Mouse (Mus musculus) liver, adult 2 months (tissue): ENCODE results near the gene Hcar2. TPM values are rescaled to one million over a fixed set of nuclear protein-coding genes. Genes with fewer than 3 reads are reported as not detected.

Experiments used
- DNase-seq: peaks from one replicate; pipeline ENCODE4 v3.0.0-alpha.2; 2011; ENCODE audit warnings: low read depth, low spot score; ENCODE audit errors: extremely low read depth
- H3K27ac ChIP-seq: fragments of 200-500 bp; replicated peaks from 2 replicates; pipeline ENCODE4 v1.5.1; 2012; ENCODE audit warnings: low read depth, mild to moderate bottlenecking, control low read depth, inconsistent platforms, low read length; ENCODE audit not compliant: insufficient read depth
- H3K27me3 ChIP-seq: fragments of 200-500 bp; 2 replicates; pipeline ENCODE4 v1.6.1; 2012; ENCODE audit warnings: mild to moderate bottlenecking, moderate library complexity, low read length, inconsistent platforms; ENCODE audit not compliant: control insufficient read depth, insufficient read depth
- H3K36me3 ChIP-seq: fragments of 200-500 bp; 2 replicates; pipeline ENCODE4 v1.6.1; 2012; ENCODE audit warnings: low read length, inconsistent platforms; ENCODE audit not compliant: control insufficient read depth, insufficient read depth
- H3K4me1 ChIP-seq: fragments of 200-500 bp; 2 replicates; pipeline ENCODE4 v1.6.1; 2011; ENCODE audit warnings: low read length; ENCODE audit not compliant: control insufficient read depth, insufficient read depth
- H3K4me3 ChIP-seq: fragments of 200-500 bp; 2 replicates; pipeline ENCODE4 v1.5.1; 2011; ENCODE audit warnings: low read depth, mild to moderate bottlenecking, control low read depth, low read length, moderate library complexity; ENCODE audit not compliant: insufficient read depth
- H3K79me2 ChIP-seq: fragments of 200-500 bp; 2 replicates; pipeline ENCODE4 v1.6.1; 2012; ENCODE audit warnings: inconsistent platforms, mild to moderate bottlenecking, low read length, moderate library complexity; ENCODE audit not compliant: control insufficient read depth, insufficient read depth
- H3K9ac ChIP-seq: fragments of 200-500 bp; 2 replicates; pipeline ENCODE4 v1.6.1; 2012; ENCODE audit warnings: low read depth, mild to moderate bottlenecking, control low read depth, inconsistent platforms, low read length
- CTCF ChIP-seq: fragments of 200-500 bp; IDR thresholded peaks from 2 replicates; pipeline ENCODE4 v1.5.1; 2011; ENCODE audit warnings: low read depth, low read length, control low read depth
- POLR2A ChIP-seq: fragments of 200-500 bp; IDR thresholded peaks from 2 replicates; pipeline ENCODE4 v1.6.1; 2011; ENCODE audit warnings: low read length, control low read depth; ENCODE audit not compliant: insufficient read depth; ENCODE audit errors: extremely low read depth
- WGBS: fragments of 180-500 bp; shearing (Covaris S2); methylation state at CpG from one replicate; pipeline ENCODE4 v1.1.7; 2018; 5-methylcytosine and 5-hydroxymethylcytosine counted together
- polyA plus RNA-seq: library from polyadenylated mRNA; depleted of rRNA; stranded (reverse); fragments of >200 nt; gene quantifications from 2 replicates; pipeline ENCODE4 v1.2.3, GENCODE M21; 2012
- total RNA-seq: library from RNA; depleted of rRNA; stranded (reverse); fragments of >200 nt; gene quantifications from 2 replicates; pipeline ENCODE4 v1.2.3, GENCODE M21; 2014

Hcar2 gene
- total and polyA plus RNA-seq, 2 experiments: 0.18 to 0.32 TPM

DNA sequence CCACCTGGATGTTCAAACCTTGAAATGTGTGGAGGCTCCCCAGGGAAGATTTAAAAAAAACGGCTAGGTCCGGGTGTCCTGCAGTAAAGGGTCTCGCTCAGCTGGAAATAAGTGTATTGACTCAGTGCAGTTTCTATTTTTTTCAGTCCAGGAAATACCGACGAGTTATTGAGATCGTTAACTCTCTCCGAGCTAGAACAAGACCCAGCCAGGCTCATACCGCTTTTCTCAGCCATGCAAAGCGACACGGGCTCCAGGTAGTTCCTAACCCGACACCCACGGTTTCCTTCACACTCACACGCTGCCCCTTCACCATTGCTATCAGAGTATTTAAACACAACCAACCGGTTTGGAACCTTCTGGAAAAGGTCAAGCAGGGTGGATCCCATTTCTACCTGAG, 12.8 kb upstream of the Hcar2 start:
- no peak overlapping the region for H3K27ac ChIP-seq
- TF ChIP-seq CTCF: no peak
- TF ChIP-seq POLR2A: no peak
- WGBS: 44% methylated on average over 14 of the region's 14 CpGs
- H3K4me3 ChIP-seq: no peak overlapping the region
- H3K9ac ChIP-seq: no peak overlapping the region
- no peaks in the 10 kb centered on the region for H3K79me2 ChIP-seq
- no peak for DNase-seq
- H3K27me3 ChIP-seq: no peaks in the 10 kb centered on the region
- no peaks in the 10 kb centered on the region for H3K4me1 ChIP-seq
- no peaks in the 10 kb centered on the region for H3K36me3 ChIP-seq

DNA sequence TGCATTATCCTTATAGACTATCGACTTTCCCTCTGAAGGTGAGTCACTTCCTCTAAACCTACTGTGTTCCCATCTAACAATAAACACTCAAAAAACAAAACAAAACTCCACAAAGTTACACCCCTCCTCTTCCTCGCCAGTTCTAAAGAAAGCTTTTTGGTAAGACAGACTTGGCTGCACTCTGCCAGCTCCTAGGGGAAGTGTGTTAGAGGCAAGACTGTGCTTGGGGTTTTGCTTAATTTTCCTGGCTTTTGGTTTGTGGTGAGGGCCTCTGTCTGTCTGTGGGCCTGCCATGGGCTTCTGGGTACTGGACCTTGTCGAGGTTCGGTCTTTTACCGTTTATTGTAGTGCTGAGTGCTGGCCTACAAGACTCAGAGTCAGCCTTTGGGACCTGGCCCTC, 8.9 kb upstream of the Hcar2 start:
- Histone ChIP-seq H3K27ac (no peak overlapping the region), H3K27me3 (no peaks in the 10 kb centered on the region), H3K4me1 (no peaks in the 10 kb centered on the region), H3K79me2 (no peaks in the 10 kb centered on the region), H3K4me3 (no peak overlapping the region), H3K9ac (no peak overlapping the region), H3K36me3 (no peaks in the 10 kb centered on the region)
- 79% methylated on average over 5 of the region's 5 CpGs for WGBS
- DNase-seq: no peak
- TF ChIP-seq POLR2A (no peak), CTCF (no peak)

DNA sequence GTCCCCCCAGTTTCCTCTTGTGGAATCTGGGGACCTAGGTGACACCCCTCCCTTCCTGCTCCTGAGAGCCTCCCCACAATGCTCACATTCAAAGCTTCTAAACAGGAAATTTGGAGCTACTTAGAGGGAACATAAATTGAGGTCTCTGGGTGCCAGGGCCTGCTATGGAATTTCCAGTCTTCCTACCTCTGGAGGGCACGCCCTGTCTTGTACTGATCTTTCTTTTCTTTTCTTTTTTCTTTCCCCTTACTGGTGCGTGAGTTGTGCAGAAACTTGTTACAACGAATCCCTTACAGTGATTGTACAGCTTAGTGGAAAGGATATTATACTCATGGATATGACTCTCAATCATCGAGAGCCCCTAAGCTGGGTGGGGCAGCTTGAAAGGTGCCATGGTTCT, 4.3 kb upstream of the Hcar2 start:
- 95% methylated on average over 4 of the region's 4 CpGs for WGBS
- Histone ChIP-seq H3K27me3 (no peaks in the 10 kb centered on the region), H3K36me3 (no peaks in the 10 kb centered on the region), H3K4me1 (peaks cover 6% of the 10 kb centered on the region), H3K9ac (no peak overlapping the region), H3K4me3 (no peak overlapping the region), H3K27ac (no peak overlapping the region), H3K79me2 (no peaks in the 10 kb centered on the region)
- no peak for TF ChIP-seq POLR2A
- TF ChIP-seq CTCF: no peak
- DNase-seq: no peak

DNA sequence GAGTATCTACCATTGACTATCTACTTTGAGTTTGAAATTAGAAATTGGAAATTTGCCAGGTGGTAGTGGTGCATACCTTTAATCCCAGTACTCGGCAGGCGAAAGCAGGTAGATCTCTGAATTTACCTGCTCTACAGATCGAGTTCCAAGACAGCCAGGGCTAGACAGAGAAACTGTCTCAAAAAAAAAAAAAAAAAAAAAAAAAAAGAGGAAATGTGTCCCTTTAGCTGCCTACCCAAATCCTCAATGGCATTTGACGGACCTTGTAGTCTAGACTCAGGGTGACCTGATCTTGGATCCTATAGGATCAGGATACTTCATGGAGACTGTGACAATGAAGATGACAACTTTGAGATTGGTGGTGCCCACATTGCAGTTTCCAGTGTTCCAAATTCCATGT, 1.2 kb upstream of the Hcar2 start:
- Histone ChIP-seq H3K79me2 (no peaks in the 10 kb centered on the region), H3K36me3 (no peaks in the 10 kb centered on the region), H3K4me3 (no peak overlapping the region), H3K4me1 (peaks cover 9% of the 10 kb centered on the region), H3K27ac (no peak overlapping the region), H3K27me3 (no peaks in the 10 kb centered on the region), H3K9ac (no peak overlapping the region)
- no peak for TF ChIP-seq CTCF
- TF ChIP-seq POLR2A: no peak
- WGBS: 82% methylated on average over 4 of the region's 4 CpGs
- DNase-seq: no peak

DNA sequence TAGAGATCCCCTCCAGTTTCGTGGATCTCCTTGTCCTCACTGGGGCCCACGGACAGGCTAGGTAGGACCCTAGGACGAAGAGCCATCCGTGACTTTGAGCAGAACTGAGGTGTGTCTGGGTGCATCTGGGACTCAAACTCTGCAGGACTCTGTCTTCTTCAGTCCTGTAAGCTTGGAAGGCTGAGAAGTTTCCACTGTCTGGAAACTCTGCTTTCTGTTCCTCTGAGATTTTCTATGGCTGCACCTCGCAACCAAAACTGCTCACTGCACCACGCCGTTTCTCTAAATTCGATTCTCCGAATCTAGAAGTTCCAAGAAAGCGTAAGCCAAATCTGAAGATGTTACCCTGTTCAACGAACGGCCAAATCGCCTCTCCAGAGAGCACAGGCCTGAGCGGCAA, 1.4 kb downstream of the Hcar2 start:
- TF ChIP-seq CTCF: no peak
- TF ChIP-seq POLR2A: no peak
- WGBS: 94% methylated on average over 14 of the region's 14 CpGs
- Histone ChIP-seq H3K27ac (no peak overlapping the region), H3K36me3 (no peaks in the 10 kb centered on the region), H3K4me1 (peaks cover 9% of the 10 kb centered on the region), H3K4me3 (no peak overlapping the region), H3K79me2 (no peaks in the 10 kb centered on the region), H3K9ac (no peak overlapping the region), H3K27me3 (no peaks in the 10 kb centered on the region)
- no peak for DNase-seq

DNA sequence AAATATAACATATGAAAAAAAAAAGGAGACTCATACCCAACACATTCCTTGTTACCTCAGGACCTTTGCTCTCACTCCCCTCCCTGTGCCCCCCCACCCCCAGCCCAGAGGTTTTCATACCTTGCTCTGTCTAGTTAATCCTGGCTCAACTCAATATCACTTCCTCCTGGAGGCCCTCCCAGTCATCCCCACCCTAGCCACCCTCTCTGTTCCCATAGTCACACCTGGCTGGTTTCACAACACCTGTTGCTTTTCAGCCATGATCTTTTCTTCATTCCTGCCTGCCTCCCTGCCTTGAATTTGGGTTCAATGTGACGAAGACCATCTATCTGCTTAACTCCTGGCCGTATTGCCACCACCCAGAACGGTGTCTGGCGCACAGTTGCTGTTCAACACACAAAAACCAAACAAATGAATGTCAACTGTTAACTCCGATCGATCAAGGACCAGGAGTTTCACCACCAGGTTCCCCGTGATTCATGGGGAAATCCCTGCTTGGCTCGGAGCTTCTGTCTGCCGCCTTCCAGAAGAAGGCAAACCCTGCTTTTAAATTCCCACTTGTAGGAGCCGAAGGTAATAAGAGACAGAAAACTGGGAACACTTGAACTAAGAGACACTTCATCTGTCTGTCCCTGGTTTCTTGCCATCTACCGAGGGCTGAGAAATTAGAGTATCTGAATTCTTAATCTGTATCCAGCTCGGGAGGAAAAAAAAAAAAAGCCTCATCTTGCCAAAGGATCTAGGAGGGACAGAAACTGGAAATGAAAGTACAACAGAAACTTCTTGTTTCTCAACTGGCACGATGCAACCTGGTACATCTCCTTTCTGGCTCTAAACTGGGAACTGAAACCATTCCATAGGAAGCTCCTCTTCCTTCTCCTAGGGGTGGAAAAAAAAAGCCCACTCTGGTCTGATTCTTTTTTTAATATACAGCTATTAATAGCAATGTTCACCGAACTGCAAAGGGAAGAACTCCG, 2.6 kb downstream of the Hcar2 start:
- Histone ChIP-seq H3K4me3 (no peak overlapping the region), H3K27ac (no peak overlapping the region)

More for the DNA sequence above, 2.6 kb downstream of the Hcar2 start:
- Histone ChIP-seq H3K27me3 (no peaks in the 10 kb centered on the region), H3K9ac (no peak overlapping the region), H3K4me1 (peaks cover 9% of the 10 kb centered on the region), H3K79me2 (no peaks in the 10 kb centered on the region), H3K36me3 (no peaks in the 10 kb centered on the region)
- TF ChIP-seq CTCF (no peak), POLR2A (no peak)
- DNase-seq: peak; percentile 87
- WGBS: 21% methylated on average over 15 of the region's 15 CpGs
